52 mouse cellular contexts compared by ENCODE assay signal in genomic region chr3:92738996-92739395, GRCm38 (mm10). TPM values are rescaled to one million over a fixed set of nuclear protein-coding genes. Genes with fewer than 3 reads are reported as not detected.
"Had no signal": no experiment of that assay in that cellular context is flagged by ENCODE, and none has a peak within 500 bp of the region (broad histone marks: within the 10 kb centered on the region; RNA-seq: fewer than 3 reads in every experiment).

TSS of gene Gm38119 (minus strand) at chr3:92739096.

- H3K36me3 ChIP-seq: heart, embryonic 10.5 days; heart, embryonic 12.5 days; heart, embryonic 13.5 days; heart, embryonic 15.5 days; hindbrain, embryonic 10.5 days; hindbrain, embryonic 12.5 days; hindbrain, embryonic 13.5 days; hindbrain, embryonic 15.5 days; intestine, embryonic 15.5 days; kidney, embryonic 15.5 days had no signal

- DNase-seq: heart, postnatal 10 days; heart, postnatal 14 days; heart, postnatal 36 days; heart, postnatal 4 days; kidney, adult 11 months; kidney, adult 18-20 months; kidney, adult 2 months; kidney, adult 8-10 months; kidney, adult 9 months; kidney, postnatal 10 days; kidney, postnatal 14 days; kidney, postnatal 25 days; kidney, postnatal 36 days; kidney, postnatal 4 days; layer of hippocampus, adult 9-11 months; layer of hippocampus, postnatal 36 days had no signal

- H3K9ac ChIP-seq: heart, embryonic 12.5 days; heart, embryonic 13.5 days; heart, embryonic 15.5 days; hindbrain, embryonic 12.5 days; hindbrain, embryonic 13.5 days; hindbrain, embryonic 14.5 days; hindbrain, embryonic 15.5 days; intestine, embryonic 15.5 days; kidney, embryonic 15.5 days had no signal

- H3K27me3 ChIP-seq: heart, embryonic 13.5 days; heart, embryonic 15.5 days; hindbrain, embryonic 12.5 days; hindbrain, embryonic 13.5 days; hindbrain, embryonic 15.5 days; intestine, embryonic 15.5 days; kidney, embryonic 15.5 days had no signal

- ATAC-seq: hindbrain, embryonic 16.5 days; hindbrain, postnatal 0 days; inflammation-experienced regulatory T-cells, adult 6 months; intestine, embryonic 15.5 days; intestine, embryonic 16.5 days; intestine, postnatal 0 days had no signal

- H3K4me3 ChIP-seq: heart, embryonic 10.5 days; heart, embryonic 12.5 days; heart, embryonic 13.5 days; heart, embryonic 15.5 days; hindbrain, embryonic 10.5 days; hindbrain, embryonic 12.5 days; hindbrain, embryonic 13.5 days; hindbrain, embryonic 15.5 days; intestine, embryonic 15.5 days; kidney, embryonic 15.5 days; layer of hippocampus, adult 2 months; left cerebral cortex, adult 2 months had no signal

- H3K9me3 ChIP-seq: heart, embryonic 10.5 days; heart, embryonic 12.5 days; heart, embryonic 13.5 days; heart, embryonic 15.5 days; hindbrain, embryonic 10.5 days; hindbrain, embryonic 12.5 days; hindbrain, embryonic 13.5 days; hindbrain, embryonic 15.5 days; intestine, embryonic 15.5 days; kidney, embryonic 15.5 days had no signal

- H3K4me1 ChIP-seq: heart, embryonic 10.5 days; heart, embryonic 12.5 days; heart, embryonic 13.5 days; heart, embryonic 15.5 days; hindbrain, embryonic 10.5 days; hindbrain, embryonic 12.5 days; hindbrain, embryonic 13.5 days; hindbrain, embryonic 15.5 days; intestine, embryonic 15.5 days; kidney, embryonic 15.5 days had no signal

- H3K27ac ChIP-seq: heart, embryonic 10.5 days; heart, embryonic 13.5 days; heart, embryonic 15.5 days; hindbrain, embryonic 10.5 days; hindbrain, embryonic 12.5 days; hindbrain, embryonic 13.5 days; hindbrain, embryonic 14.5 days; hindbrain, embryonic 15.5 days; hindbrain, postnatal 0 days; intestine, embryonic 15.5 days; kidney, embryonic 15.5 days; kidney, postnatal 0 days; layer of hippocampus, adult 2 months; left cerebral cortex, adult 2 months had no signal

- H3K4me2 ChIP-seq: heart, embryonic 11.5 days; heart, embryonic 12.5 days; heart, embryonic 13.5 days; heart, embryonic 15.5 days; hindbrain, embryonic 12.5 days; hindbrain, embryonic 13.5 days; hindbrain, embryonic 14.5 days; hindbrain, embryonic 15.5 days; intestine, embryonic 15.5 days; kidney, embryonic 15.5 days had no signal

RNA-seq across cellular contexts. Expression of gene Gm38119, which starts in this region (rescaled TPM):
- total RNA-seq: heart, postnatal 10 days; heart, postnatal 14 days; heart, postnatal 25 days; heart, postnatal 36 days; heart, postnatal 4 days; hematopoietic stem cell, adult 5-6 weeks; hindbrain, postnatal 0 days; layer of hippocampus, adult 18-20 months; layer of hippocampus, adult 2 months; layer of hippocampus, adult 8-10 months; layer of hippocampus, postnatal 10 days; layer of hippocampus, postnatal 14 days; layer of hippocampus, postnatal 25 days; layer of hippocampus, postnatal 36 days; left cerebral cortex, adult 18-20 months; left cerebral cortex, adult 2 months had no signal
- polyA plus RNA-seq: heart, embryonic 10.5 days; heart, embryonic 11.5 days; heart, embryonic 12.5 days; heart, embryonic 13.5 days; heart, embryonic 14.5 days; heart, embryonic 15.5 days; heart, embryonic 16.5 days; heart, postnatal 0 days; hindbrain, embryonic 10.5 days; hindbrain, embryonic 11.5 days; hindbrain, embryonic 12.5 days; hindbrain, embryonic 13.5 days; hindbrain, embryonic 14.5 days; hindbrain, embryonic 15.5 days; hindbrain, embryonic 16.5 days; hindbrain, postnatal 0 days; inflammation-experienced regulatory T-cells, adult 6 months; intestine, embryonic 14.5 days; intestine, embryonic 15.5 days; intestine, embryonic 16.5 days; intestine, postnatal 0 days; kidney, adult 2 months; kidney, embryonic 14.5 days; kidney, embryonic 15.5 days; kidney, embryonic 16.5 days; kidney, postnatal 0 days; large intestine, adult 2 months had no signal
